Mouse (Mus musculus) limb, embryonic 14.5 days (tissue): ENCODE measurements around the gene Fam110a. TPM values are rescaled to one million over a fixed set of nuclear protein-coding genes. Genes with fewer than 3 reads are reported as not detected.

Experiments
- ATAC-seq: fragments of 200-750 bp; cut with Nextera tagmentation; 2 replicates; pipeline ENCODE4 v1.8.0; 2017; ENCODE audit warnings: low read depth, moderate number of reproducible peaks, moderate TSS enrichment; ENCODE audit not compliant: low FRiP score
- DNase-seq: peaks from one replicate; pipeline ENCODE4 v3.0.0-alpha.2; 2015; ENCODE audit warnings: low spot score
- H3K27ac ChIP-seq: fragments of 300-500 bp; sonication (generic); replicated peaks from 2 replicates; pipeline ENCODE4 v1.5.1; 2014; ENCODE audit warnings: low read depth, mild to moderate bottlenecking, low read length, moderate library complexity, mixed read lengths
- H3K27me3 ChIP-seq: fragments of 300-500 bp; sonication (generic); 2 replicates; pipeline ENCODE4 v1.6.1; 2014; ENCODE audit warnings: low read length, mixed read lengths; ENCODE audit not compliant: control insufficient read depth, insufficient read depth
- H3K36me3 ChIP-seq: fragments of 300-500 bp; sonication (generic); 2 replicates; pipeline ENCODE4 v1.6.1; 2014; ENCODE audit warnings: mild to moderate bottlenecking, low read length, moderate library complexity, mixed read lengths; ENCODE audit not compliant: control insufficient read depth, insufficient read depth
- H3K4me1 ChIP-seq: fragments of 300-500 bp; sonication (generic); 2 replicates; pipeline ENCODE4 v1.6.1; 2014; ENCODE audit warnings: antibody characterized with exemption, low read length, mixed read lengths; ENCODE audit not compliant: control insufficient read depth, insufficient read depth
- H3K4me2 ChIP-seq: fragments of 300-500 bp; sonication (generic); replicated peaks from 2 replicates; pipeline ENCODE4 v1.6.1; 2014; ENCODE audit warnings: low read depth, mild to moderate bottlenecking, low read length, moderate library complexity; ENCODE audit not compliant: severe bottlenecking
- H3K4me3 ChIP-seq: fragments of 300-500 bp; sonication (generic); replicated peaks from 2 replicates; pipeline ENCODE4 v1.5.1; 2014; ENCODE audit warnings: low read length
- H3K9ac ChIP-seq: fragments of 300-500 bp; sonication (generic); 2 replicates; pipeline ENCODE4 v1.6.1; 2014; ENCODE audit warnings: mild to moderate bottlenecking, low read depth, low read length, moderate library complexity; ENCODE audit not compliant: severe bottlenecking
- H3K9me3 ChIP-seq: fragments of 300-500 bp; sonication (generic); 2 replicates; pipeline ENCODE4 v1.6.1; 2016; ENCODE audit warnings: low read length; ENCODE audit not compliant: control insufficient read depth
- POLR2A ChIP-seq: fragments of 200-500 bp; IDR thresholded peaks from 2 replicates; pipeline ENCODE4 v1.8.0; 2012; ENCODE audit warnings: inconsistent platforms, mild to moderate bottlenecking, moderate library complexity, borderline replicate concordance; ENCODE audit not compliant: insufficient read depth, insufficient read length; ENCODE audit errors: extremely low read depth
- WGBS: fragments of 180-500 bp; shearing (Covaris S2); extraction: QIAGEN DNeasy Blood & Tissue Kit; methylation state at CpG from one replicate; pipeline ENCODE4 v1.1.7; 2014; 5-methylcytosine and 5-hydroxymethylcytosine counted together
- polyA plus RNA-seq, 2 experiments: library from polyadenylated mRNA; depleted of rRNA in 1 of 2; stranded (reverse) in 1 of 2; unstranded in 1 of 2; fragments of >200 nt; fragmentation: Nextera tagmentation in 1 of 2; extraction: Ambion mirVana in 1 of 2; gene quantifications; 2 replicates each; pipeline versions ENCODE4 v1.2.1 to v1.2.3; 2012 to 2014

Gene Fam110a
- polyA plus RNA-seq, 2 experiments, result 14.6 to 23.5 TPM

DNA sequence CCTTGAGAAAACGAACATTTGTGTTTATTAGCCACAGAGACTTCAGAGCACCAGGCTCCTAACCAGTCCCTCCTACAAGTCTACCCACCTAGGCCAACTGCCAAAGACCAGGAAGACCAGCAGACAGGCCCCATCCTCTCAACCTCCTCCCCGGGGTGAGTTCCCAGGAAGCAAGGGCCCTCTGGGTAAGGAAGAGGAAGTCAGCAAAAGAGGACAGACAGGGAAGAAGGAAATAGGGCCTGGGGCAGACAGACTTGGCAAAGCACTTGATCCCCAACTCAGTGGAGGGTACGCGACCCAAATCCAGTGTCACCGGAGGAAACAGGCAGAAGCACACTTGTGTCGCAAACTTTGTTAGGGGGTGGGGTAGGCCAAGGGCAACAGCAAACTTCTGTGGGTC lies 10.6 kb downstream of the Fam110a start:
- no peak for TF ChIP-seq POLR2A
- H3K36me3 ChIP-seq, result peaks cover 15% of the 10 kb centered on the region
- no peak overlapping the region for H3K27ac ChIP-seq
- DNase-seq (no peak), ATAC-seq (no peak)
- H3K9me3 ChIP-seq, result no peaks in the 10 kb centered on the region
- H3K27me3 ChIP-seq, result peaks cover 8% of the 10 kb centered on the region; the same call in 1 of the 2 replicates
- H3K4me3 ChIP-seq, result no peak overlapping the region
- H3K4me2 ChIP-seq, result 0 out of 2 replicates have a peak overlapping the region, but pooled peaks have one; percentile 4
- H3K9ac ChIP-seq, result no peak overlapping the region
- WGBS, result 92% methylated on average over 6 of the region's 6 CpGs
- H3K4me1 ChIP-seq, result peaks cover 31% of the 10 kb centered on the region

DNA sequence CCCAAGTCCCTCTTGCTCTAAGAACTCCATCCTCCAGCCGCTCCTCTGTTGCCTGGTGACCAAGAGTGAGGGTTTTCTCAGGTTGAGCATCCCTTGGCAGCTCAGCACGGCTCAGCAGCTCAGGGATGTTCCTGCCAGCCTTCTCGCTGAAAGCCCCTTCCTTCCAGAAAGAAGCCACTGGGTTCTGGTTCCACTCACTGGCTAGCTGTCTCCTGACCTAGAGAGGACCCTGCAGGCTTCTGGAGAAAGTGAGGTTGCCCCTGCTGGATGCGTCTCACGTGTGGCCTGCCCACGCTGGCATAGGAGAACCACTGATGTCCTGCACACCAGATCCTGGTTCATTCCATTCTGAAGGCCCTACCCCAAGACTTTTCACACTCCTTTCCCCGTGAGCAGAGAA lies 11.0 kb downstream of the Fam110a start:
- ATAC-seq (no peak), DNase-seq (no peak)
- no peak overlapping the region for H3K4me2 ChIP-seq
- H3K9me3 ChIP-seq, result no peaks in the 10 kb centered on the region
- no peak overlapping the region for H3K4me3 ChIP-seq
- H3K36me3 ChIP-seq, result peaks cover 15% of the 10 kb centered on the region
- 90% methylated on average over 7 of the region's 7 CpGs for WGBS
- no peak overlapping the region for H3K9ac ChIP-seq
- H3K27ac ChIP-seq, result no peak overlapping the region
- peaks cover 35% of the 10 kb centered on the region for H3K4me1 ChIP-seq
- H3K27me3 ChIP-seq, result peaks cover 4% of the 10 kb centered on the region; the same call in 1 of the 2 replicates
- no peak for TF ChIP-seq POLR2A

DNA sequence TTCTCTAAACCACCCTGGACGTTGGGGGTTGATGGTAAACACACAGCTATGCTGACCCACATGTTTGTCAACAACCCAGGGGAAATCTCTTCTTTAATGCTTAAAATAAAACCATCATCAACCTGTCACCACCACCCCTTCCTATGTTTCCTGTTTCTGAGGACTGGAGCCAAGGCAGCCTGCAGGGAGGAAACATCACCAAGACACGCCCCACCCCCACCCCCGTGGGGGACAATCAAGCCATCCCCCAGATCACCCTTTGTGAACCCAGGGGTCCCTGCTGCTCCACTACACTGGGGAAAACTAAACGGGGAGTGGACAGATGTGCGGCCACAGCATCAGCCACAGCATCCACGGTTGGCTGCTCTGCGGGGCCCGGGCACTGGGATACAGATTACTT lies 11.6 kb downstream of the Fam110a start:
- no peaks in the 10 kb centered on the region for H3K9me3 ChIP-seq
- WGBS, result 85% methylated on average over 8 of the region's 8 CpGs
- ATAC-seq, result no peak
- DNase-seq, result no peak
- no peak for TF ChIP-seq POLR2A
- peaks cover 32% of the 10 kb centered on the region for H3K4me1 ChIP-seq
- H3K4me2 ChIP-seq, result no peak overlapping the region
- peaks cover 15% of the 10 kb centered on the region for H3K36me3 ChIP-seq
- H3K27me3 ChIP-seq, result no peaks in the 10 kb centered on the region
- H3K4me3 ChIP-seq, result no peak overlapping the region
- H3K9ac ChIP-seq, result no peak overlapping the region
- no peak overlapping the region for H3K27ac ChIP-seq

DNA sequence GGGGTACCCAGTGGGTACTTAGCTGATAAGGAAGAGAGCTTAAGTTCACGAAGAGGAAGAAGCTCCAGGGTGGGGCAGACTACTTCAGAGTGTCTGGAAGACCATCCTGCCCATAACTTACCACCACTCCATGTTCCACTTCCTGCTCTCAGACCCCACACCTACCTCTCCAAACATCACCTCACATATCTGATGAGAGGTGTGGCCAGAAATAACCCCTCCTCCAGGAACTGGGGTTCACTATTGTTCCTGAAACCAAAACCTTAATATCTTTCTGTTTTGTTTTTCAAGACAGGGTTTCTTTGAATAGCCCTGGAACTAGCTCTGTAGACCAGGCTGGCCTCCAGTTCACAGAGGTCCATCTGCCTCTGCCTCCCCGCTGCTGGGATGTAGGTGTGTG lies 12.2 kb downstream of the Fam110a start:
- DNase-seq, result no peak
- 77% methylated on average over 2 of the region's 2 CpGs for WGBS
- Histone ChIP-seq H3K9ac (no peak overlapping the region), H3K27ac (no peak overlapping the region), H3K9me3 (no peaks in the 10 kb centered on the region), H3K4me1 (peaks cover 35% of the 10 kb centered on the region), H3K4me3 (no peak overlapping the region), H3K36me3 (peaks cover 15% of the 10 kb centered on the region), H3K4me2 (no peak overlapping the region), H3K27me3 (no peaks in the 10 kb centered on the region)
- no peak for TF ChIP-seq POLR2A
- ATAC-seq, result no peak

DNA sequence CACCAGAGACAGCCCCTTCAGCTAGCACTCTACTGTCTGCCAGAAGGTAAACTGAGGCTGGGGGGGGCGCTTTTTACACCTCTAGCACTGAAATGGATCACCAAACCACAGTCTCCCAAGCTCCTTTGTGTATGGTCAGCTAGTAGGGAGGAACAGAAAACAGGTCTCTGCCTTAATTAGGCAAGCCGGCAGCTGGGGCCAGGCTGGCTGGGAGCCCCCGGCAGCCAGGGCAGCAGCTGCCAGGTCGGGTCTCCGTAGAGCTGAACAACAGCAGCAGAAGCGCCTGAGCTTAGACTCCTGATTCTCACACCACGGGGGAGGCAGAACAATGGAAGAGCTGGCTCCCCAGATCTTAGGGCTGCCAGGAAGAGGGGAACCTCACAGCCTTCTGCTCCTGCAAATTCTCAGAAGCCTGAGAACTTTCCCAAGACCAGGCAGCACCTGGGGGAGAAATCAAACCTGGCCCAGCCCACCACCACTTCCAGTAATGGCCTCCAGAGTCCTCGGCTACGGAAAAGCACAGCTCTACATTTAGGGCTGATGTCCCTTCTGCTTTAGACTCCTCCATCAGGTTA lies 12.8 kb downstream of the Fam110a start:
- Histone ChIP-seq H3K27me3 (no peaks in the 10 kb centered on the region), H3K4me1 (peaks cover 37% of the 10 kb centered on the region), H3K9ac (0 out of 2 replicates have a peak overlapping the region, but pooled peaks have one; percentile 9), H3K36me3 (peaks cover 15% of the 10 kb centered on the region), H3K9me3 (no peaks in the 10 kb centered on the region), H3K4me2 (no peak overlapping the region), H3K4me3 (no peak overlapping the region), H3K27ac (no peak overlapping the region; the same call in 1 of the 2 replicates)
- ATAC-seq (peak; percentile 18; the same call in 1 of the 2 replicates), DNase-seq (peak; percentile 18)
- WGBS, result 15% methylated on average over 9 of the region's 9 CpGs
- no peak for TF ChIP-seq POLR2A
